Mouse (Mus musculus) liver, adult (tissue): ENCODE measurements around the gene Mctp1.

ENCODE experiments used
- GATA4 ChIP-seq: IDR thresholded peaks from 2 replicates; pipeline ENCODE4 v1.6.1; 2014; ENCODE audit warnings: mild to moderate bottlenecking, low read length; ENCODE audit not compliant: insufficient replicate concordance

Gene Mctp1

DNA sequence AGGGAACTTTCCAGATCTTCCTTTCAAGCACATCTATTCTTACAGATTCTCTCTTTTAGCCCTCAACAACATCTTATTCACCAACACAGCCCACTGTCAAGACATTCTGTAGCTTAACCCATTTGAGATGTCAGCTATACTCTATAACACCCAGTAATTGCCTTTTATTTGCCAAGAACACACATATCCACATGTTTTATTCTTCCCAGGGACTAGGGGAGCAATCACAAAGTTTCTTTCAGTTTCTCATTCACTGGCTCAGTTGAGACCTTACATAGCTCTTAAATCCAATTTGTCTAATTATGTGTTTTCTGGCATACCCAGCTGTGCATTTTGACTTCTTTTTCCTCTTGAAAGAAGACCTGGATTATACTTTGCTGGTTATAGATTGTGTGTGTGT lies 508.7 kb downstream of the Mctp1 start:
- TF ChIP-seq GATA4: no peak

DNA sequence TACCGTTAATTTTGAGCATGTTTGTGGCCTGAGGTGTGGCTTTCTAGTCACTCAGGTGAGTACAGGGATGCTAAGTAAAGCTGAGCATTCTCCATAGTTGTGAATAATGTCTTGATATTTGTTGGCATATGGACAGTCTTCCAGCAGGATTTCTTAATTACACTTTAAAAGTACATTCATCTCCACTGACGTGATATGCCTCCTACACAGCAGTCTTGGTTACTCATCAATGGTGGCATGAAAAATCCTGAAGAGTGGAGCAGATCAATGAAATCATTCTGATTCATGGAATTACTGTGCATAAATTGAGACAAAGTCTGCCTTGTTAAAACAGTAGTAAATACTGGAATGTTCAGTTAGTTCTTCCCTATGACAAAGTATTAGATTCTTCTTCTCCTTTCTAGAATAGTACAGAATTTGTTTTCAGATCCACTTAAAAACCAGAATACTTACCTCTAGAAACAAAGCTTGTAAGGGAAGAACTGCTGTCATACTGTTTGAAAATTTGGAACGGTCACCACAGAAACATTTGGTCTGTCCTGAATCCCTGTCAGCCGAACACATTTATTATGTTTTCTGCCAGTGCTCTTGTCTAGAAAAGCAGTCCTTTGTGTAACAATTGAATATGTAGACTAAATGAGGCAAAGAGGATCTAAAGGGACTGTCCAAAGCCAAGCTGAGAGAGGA lies 511.6 kb downstream of the Mctp1 start:
- TF ChIP-seq GATA4: no peak

DNA sequence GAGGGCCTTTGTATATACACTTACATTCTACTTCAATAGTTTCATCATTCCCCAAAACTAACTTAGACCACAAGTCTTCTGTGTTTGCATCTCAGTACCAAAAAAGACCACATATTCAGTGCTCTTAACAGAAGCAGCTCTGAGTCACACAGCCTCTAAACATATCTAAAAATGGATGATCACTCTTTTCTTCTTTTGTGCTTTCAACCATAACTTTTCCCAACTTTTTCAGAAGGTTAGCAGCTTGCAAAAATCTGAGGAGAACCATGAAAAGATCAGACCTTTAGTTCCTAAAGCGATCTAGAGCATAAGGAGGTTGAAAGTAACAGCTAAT lies 512.1 kb downstream of the Mctp1 start:
- no peak for TF ChIP-seq GATA4

DNA sequence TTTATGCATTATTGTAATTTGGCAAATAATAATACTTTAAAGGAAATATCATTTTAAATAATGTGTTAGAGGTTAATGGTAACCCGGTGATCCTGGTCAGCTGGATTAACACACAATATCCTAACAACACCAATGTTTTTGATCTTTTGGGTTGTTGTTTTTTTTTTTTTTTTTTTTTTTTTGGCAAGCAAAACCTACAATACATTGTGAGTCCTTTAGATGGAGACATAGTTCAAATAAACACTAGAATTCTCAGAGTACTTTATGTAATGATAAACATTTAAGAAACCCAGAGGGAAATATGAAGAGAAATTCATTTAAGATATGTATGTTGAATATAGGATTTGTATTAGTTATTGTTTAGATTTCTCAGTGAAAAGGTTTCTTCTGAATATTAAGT lies 534.0 kb downstream of the Mctp1 start:
- no peak for TF ChIP-seq GATA4

DNA sequence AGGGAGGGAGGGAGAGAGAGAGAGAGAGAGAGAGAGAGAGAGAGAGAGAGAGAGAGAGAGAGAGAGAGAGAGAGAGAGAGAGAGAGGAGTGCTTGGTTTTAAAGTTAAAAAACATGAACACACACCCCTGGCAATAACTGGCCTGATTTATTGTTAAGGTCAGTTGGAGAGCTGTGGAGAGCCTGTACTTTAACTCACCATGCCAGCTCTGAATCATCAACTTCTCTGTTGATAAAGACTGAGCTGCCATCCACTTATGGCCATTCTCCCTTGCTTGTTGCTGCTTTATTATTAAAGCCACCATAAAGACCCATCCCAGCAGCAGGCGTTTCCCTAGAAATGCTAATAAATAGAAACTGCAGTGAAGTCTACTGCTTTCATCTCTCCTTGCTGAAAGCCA lies 542.5 kb downstream of the Mctp1 start:
- TF ChIP-seq GATA4: no peak

DNA sequence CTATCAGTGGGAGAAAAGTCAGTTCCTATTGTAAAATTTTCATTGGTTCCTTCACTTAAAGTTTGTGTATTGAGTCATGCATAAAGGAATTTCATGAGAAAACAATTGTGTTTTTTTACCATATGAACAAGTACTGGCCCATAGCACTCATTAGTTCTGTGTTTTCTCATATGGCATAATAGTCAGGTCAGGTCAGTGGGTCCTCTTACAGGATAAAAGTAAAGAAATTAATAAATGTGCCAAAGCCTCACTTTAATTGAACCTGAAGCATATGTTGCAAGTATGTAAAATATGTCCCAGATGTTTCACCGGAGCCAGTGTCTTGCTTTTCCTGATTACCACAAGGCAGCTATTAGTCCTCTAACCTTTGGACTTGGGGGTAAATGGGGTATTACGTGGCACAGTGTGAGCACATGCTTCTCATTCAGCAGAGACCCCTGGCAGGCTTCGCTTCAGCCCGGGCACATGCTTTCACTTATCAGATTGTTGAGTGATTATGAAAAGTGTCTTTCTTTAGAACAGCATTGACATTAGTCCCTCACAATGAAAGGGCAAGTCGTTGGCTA lies 543.6 kb downstream of the Mctp1 start:
- no peak for TF ChIP-seq GATA4

DNA sequence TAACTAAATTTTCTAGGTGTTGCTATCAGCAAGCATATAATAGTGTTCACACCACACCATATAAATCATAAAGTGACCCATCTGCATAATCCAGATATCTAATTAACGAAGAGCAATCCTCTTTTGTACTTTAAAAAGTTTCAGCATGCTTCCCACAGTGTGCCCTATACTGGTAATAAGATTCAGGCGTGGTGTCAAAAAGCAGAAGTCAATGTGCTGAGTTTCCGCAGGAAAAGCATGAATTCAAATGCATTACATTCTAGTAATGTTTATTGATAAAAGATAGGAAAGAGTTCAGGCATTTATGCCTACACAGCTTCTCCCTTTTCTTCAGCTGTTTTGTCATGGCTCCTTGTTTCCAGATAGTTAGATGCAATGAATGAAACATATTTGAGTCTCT lies 544.8 kb downstream of the Mctp1 start:
- no peak for TF ChIP-seq GATA4

DNA sequence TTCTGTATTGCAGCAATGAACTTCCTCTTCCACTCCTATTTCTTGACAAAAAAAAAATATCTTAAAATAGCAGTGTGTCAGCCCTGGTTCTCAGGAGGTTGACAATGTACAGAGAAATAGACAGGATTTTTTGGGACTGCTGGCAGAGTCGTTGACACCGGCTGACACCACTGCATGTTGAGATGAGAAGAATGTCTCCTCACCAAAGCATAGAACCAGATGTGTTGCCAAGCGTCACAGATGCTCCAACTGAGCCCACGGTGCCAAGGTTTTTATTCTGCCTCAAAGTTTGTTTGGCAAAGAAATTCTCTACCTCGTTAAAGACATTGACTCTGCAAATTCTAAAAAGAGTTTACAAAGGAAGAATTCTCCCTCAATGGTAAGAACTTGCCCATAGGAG lies 548.6 kb downstream of the Mctp1 start:
- no peak for TF ChIP-seq GATA4

DNA sequence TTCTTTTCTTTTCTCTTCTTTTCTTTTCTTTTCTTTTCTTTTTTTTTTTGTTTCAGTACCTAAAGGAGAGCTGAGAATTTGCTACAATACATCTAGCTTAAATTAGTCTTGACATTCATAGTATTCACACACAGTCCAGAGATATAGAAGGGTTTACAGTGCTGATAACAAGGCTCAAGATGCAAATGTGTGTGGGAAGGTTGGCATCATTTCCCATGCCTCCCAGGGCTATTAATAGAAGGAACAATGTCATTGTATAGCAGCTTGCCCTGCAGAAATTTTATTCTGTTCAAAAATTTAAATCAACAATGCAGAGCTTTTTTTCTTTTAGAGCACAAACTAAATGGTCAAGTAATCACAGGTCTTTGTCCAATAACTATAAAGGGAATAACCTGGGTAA lies 564.9 kb downstream of the Mctp1 start:
- TF ChIP-seq GATA4: no peak

DNA sequence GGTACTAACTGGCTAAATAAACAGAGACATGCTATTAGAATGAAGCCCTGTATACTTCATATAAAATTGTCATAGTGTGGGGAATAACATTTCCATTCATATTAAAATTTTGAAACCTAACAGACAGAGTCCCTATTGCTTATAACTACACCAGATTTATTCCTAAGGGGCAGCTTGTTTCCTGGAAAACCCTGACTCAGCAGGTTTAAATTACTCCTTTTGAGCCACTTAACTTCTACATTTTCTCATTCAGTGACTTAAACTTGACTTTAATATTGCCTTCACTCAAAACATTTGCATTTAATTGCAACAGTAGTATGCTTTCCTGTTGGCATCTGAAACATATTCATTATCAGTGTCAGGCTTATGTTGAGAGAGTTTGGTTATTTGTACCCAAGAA lies 583.3 kb downstream of the Mctp1 start:
- no peak for TF ChIP-seq GATA4

DNA sequence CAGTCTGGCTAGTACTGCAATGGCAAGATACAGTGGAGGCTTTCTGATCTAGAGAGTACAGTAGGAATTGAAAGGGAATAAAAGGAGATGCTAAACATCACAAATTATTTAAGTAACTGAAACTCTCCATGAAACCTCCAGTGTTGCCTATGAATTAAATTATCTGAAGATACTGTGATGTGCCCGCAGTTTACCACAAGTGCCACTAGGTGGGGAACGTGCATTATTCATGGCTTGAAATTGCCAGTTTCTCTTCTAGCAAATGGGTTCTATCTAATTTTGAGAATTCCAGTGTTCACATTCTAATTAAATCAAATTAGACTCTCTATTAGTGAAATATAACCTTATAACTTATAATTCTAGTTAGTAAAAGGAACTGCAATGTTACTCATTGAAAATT lies 585.1 kb downstream of the Mctp1 start:
- no peak for TF ChIP-seq GATA4

DNA sequence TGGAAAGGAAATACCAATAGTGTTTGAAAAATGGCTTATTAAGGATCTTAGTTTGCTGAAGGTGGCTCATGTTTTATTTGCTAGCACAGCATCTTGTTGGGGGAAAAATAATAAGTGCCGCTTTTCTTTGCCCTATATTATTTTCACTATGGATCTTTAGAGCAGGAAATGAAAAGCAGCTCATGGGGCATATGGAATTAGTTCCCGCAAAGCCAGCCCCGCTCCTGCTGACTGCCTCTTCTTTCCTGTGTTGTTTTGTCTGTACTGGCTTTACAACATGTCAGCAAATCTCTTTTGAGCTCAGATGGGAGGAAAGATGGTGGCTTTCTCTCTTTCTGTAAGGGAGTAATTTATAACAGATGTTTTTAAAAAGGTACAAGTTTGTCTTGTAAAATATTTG lies 618.3 kb downstream of the Mctp1 start:
- TF ChIP-seq GATA4: no peak

DNA sequence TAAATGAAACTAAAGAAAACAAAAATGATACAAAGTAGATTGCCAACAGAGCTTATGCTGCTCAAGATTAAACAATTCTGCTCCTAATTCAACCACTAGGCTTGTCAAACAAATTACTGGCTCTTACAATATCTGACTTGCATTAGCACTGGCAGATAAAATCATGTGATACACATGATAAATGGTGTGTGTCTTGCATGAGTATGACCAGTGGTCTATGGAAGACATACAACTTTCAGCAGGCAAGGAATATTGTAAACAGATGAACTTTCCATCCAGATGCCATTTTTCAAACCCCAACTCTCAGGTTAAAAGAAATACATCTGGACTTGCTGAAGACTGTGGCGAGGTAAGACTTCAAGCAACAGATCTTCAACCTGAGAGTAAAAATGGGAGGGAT lies 619.3 kb downstream of the Mctp1 start:
- no peak for TF ChIP-seq GATA4

DNA sequence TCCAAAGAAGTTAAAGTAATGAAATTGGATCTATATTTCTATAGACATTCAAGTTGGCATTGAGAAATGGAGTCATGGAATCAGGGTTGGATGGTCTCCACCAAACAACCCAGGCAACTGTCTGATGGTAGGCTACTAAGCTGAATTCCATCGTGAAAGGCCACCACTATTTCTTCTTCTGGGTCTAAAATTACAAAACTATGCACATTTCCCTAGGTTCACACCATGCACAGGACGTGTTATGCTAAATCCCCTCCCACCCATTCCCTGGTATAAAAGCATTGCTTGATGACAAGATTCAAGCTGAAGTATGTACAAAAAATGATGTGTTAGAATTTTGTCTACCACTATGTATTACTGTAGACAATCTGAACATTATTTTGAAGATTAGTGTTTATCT lies 634.5 kb downstream of the Mctp1 start:
- TF ChIP-seq GATA4: no peak

DNA sequence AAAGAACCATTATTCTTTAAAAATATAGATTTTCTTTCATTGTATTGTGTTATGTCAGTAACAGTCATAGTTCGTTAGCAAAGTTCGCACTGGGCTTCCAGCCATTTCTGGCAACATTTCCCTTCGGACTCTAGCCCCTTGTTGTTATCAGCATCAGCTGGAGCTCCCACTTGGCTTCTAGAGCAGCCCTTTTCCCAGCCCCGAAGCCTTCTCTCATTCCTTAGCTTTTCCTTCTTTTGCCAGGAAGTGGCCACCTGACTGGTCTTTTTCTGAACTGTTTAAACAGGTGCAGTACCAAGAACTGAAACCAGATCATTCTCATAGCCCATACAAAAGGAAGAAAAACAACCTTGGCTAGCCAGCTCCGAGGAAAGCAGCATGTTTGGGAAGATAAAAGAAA lies 645.3 kb downstream of the Mctp1 start:
- TF ChIP-seq GATA4: no peak

DNA sequence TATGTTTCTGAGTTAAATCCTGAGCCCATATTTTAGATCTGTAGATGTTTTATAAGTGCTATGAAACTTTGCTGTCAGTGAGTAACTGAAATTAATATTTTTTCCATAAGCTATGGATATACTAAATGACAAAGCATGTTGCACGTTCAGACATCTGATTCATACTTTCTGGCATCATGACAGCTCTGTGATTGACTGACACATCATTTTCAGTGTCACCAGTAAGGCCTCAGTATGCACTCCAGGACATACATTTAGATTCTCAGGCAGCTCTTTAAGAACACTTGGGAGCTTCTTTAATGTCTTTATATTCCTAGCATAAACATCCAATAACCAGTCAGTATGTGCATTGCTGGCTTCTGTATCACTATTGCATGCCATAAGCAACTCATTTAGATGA lies 659.0 kb downstream of the Mctp1 start:
- TF ChIP-seq GATA4: no peak

DNA sequence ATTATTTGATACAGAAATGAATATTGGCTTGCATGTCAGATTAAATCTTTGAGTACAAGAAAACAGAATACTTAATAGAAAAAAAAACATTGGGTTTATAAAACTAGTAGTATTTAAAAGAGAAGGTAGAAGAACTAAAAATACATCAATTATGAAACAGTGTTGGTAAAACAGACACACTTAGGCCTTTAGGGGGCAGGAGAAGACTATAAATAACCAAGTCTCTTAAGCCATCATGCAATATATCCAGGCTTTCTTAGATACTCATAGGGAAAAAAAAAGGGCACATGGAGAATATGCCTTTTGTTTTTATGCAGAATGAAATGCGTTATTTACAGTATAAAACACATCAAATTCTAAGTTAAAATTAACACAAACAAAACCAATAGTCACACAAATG lies 661.0 kb downstream of the Mctp1 start:
- TF ChIP-seq GATA4: no peak
